Mouse (Mus musculus) cerebellum, adult 2 months (tissue): ENCODE measurements at regions not wholly inside any gene's neighbourhood (a gene's known extent, or its start where the extent isn't known, plus 50 kb on each side); places are given as distances from the start of the nearest gene placed in this dataset.

ENCODE experiments used
- DNase-seq, 2 experiments: peaks; one replicate each; pipeline ENCODE4 v3.0.0; 2021
- H3K27ac ChIP-seq: fragments of 200-500 bp; 2 replicates; pipeline ENCODE4 v1.5.1; 2012; ENCODE audit warnings: low read length, control low read depth, inconsistent platforms; ENCODE audit not compliant: insufficient read depth
- H3K27me3 ChIP-seq: fragments of 200-500 bp; 2 replicates; pipeline ENCODE4 v1.6.1; 2012; ENCODE audit warnings: inconsistent platforms, mild to moderate bottlenecking, low read length, moderate library complexity; ENCODE audit not compliant: control insufficient read depth, insufficient read depth
- H3K4me1 ChIP-seq: fragments of 200-500 bp; 2 replicates; pipeline ENCODE4 v1.6.1; 2011; ENCODE audit warnings: low read length; ENCODE audit not compliant: control insufficient read depth, insufficient read depth
- H3K4me3 ChIP-seq: fragments of 200-500 bp; replicated peaks from 2 replicates; pipeline ENCODE3; 2011; ENCODE audit warnings: mild to moderate bottlenecking, low read depth, low read length, control low read depth; ENCODE audit not compliant: insufficient read depth
- CTCF ChIP-seq: fragments of 200-500 bp; IDR thresholded peaks from 2 replicates; pipeline ENCODE4 v1.5.1; 2011; ENCODE audit warnings: low read depth, mild to moderate bottlenecking, control low read depth, low read length, moderate library complexity, borderline replicate concordance; ENCODE audit not compliant: insufficient read depth
- POLR2A ChIP-seq: fragments of 200-500 bp; IDR thresholded peaks from 2 replicates; pipeline ENCODE4 v1.6.1; 2011; ENCODE audit warnings: low read length, control low read depth, borderline replicate concordance; ENCODE audit not compliant: insufficient read depth
- WGBS: fragments of 180-500 bp; shearing (Covaris S2); methylation state at CpG from one replicate; pipeline ENCODE4 v1.1.7; 2018; 5-methylcytosine and 5-hydroxymethylcytosine counted together

- TF ChIP-seq POLR2A = no peak
- no peak for TF ChIP-seq CTCF
- no peaks in the 10 kb centered on the region for H3K27me3 ChIP-seq
- WGBS = 86% methylated on average over 4 of the region's 4 CpGs
Observed at GRCm38 (mm10) chr2:169237856-169238255, 282.5 kb upstream of the Zfp64 start.

GRCm38 (mm10) chr2:169237321-169237720 lies 281.9 kb upstream of the Zfp64 start:
- Histone ChIP-seq H3K4me1 (no peaks in the 10 kb centered on the region), H3K27ac (no peak overlapping the region), H3K4me3 (no peak overlapping the region), H3K27me3 (no peaks in the 10 kb centered on the region)
- TF ChIP-seq CTCF (no peak), POLR2A (no peak)
- no peak for DNase-seq
- WGBS = 93% methylated on average over 9 of the region's 9 CpGs

More at GRCm38 (mm10) chr2:169237856-169238255, 282.5 kb upstream of the Zfp64 start:
- Histone ChIP-seq H3K27ac (no peak overlapping the region), H3K4me1 (no peaks in the 10 kb centered on the region), H3K4me3 (no peak overlapping the region)
- no peak for DNase-seq

DNA sequence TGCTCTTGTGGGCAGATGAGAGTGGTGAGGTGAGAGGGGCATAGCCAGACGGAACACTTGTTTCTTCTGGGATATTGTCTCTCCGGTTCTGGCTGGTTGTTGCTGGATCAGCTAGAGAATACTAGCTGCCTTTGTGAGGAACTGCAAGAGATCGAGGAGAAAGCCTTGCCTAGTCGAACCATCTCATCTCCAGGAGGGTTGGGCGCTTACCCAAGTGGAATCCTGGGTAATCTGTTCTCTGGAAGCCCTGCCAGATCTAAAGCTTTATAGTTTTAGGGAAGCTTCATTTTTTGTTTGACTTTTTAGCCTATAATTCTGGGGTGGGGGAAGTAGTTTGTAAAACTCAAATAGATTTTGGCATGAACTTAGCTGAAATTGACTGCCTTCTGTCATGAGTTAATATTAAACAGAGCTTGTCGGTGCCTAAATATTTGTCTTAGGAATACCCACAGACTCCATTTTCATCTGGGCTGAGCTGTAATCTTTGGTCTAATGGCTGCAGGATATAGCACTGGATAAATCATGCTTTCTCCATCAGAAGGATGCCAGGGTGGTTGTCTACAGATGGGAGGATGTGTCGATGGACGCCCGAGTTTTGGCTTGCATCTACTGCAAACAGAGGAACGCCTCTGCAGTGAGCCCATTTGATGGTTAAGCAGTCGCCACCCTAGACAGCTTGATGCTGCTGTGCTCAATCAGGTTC lies 279.1 kb upstream of the Zfp64 start:
- 57% methylated on average over 11 of the region's 11 CpGs for WGBS
- no peak for TF ChIP-seq CTCF
- no peak for TF ChIP-seq POLR2A
- no peaks in the 10 kb centered on the region for H3K27me3 ChIP-seq
- no peaks in the 10 kb centered on the region for H3K4me1 ChIP-seq
- H3K4me3 ChIP-seq = no peak overlapping the region
- DNase-seq = no peak
- no peak overlapping the region for H3K27ac ChIP-seq

DNA sequence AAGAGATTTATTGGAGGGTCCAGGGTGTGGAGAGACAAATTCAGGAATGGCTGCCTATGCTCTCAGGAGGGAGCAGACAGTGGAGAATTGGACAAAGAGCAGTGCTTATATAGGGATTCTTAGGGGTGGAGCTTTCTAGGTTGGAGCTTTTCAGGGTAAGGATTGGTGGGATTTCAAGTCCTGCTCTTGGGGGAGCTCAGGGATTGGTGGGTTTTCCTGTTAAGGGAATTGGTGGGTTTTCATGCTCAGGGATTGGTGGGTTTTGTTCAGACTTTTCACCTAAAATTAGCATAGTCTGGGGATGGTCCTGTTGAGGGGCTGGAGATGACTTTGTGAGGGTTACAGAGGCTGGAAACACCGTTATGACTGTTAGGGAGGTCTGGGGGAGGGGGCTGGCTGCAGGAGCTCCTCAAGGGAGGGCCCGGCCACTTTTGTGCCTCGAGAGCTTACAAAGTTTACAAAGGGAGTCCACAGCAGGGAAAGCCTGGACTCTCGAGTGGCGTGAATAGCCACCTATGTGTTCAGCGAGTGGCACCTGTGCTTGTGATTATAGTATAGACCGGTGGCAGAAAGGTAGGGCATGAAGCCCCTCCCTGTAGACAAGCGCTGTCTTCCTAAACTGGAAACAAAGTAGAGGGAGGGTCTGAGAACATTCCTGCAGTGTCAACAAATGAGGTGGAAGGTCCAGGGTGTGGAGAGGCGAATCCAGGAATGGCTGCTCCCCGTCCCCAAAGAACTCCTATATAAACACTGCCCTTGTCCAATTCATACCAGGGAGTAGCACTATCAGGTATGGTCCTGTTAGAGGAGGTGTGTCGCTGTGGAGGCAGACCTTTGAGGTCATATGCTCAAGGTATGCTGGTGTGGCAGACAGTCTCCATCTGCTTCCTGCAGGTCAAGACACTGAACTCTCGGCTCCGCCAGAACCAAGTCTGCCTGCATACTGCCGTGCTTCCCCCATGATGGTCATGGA lies 278.1 kb upstream of the Zfp64 start:
- Histone ChIP-seq H3K27me3 (no peaks in the 10 kb centered on the region), H3K4me3 (no peak overlapping the region), H3K4me1 (no peaks in the 10 kb centered on the region), H3K27ac (no peak overlapping the region)
- TF ChIP-seq POLR2A (no peak), CTCF (no peak)
- DNase-seq = no peak
- WGBS = 84% methylated on average over 14 of the region's 14 CpGs

GRCm38 (mm10) chr2:169222264-169222663 lies 266.9 kb upstream of the Zfp64 start:
- H3K4me1 ChIP-seq = no peaks in the 10 kb centered on the region
- no peak overlapping the region for H3K4me3 ChIP-seq
- no peaks in the 10 kb centered on the region for H3K27me3 ChIP-seq
- no peak overlapping the region for H3K27ac ChIP-seq
- DNase-seq = no peak
- TF ChIP-seq CTCF (no peak), POLR2A (no peak)
- 60% methylated on average over 8 of the region's 8 CpGs for WGBS

- WGBS = 34% methylated on average over 7 of the region's 7 CpGs
- no peaks in the 10 kb centered on the region for H3K27me3 ChIP-seq
- no peak for DNase-seq
Observed at GRCm38 (mm10) chr2:169221141-169221540, 265.8 kb upstream of the Zfp64 start.

GRCm38 (mm10) chr2:169215546-169216043 lies 260.2 kb upstream of the Zfp64 start:
- whole genome bisulfite sequencing = 17% methylated on average over 18 of the region's 18 CpGs
- Histone ChIP-seq H3K4me1 (no peaks in the 10 kb centered on the region), H3K4me3 (no peak overlapping the region), H3K27me3 (no peaks in the 10 kb centered on the region), H3K27ac (no peak overlapping the region)
- DNase-seq = no peak
- no peak for TF ChIP-seq CTCF
- no peak for TF ChIP-seq POLR2A

More at GRCm38 (mm10) chr2:169221141-169221540, 265.8 kb upstream of the Zfp64 start:
- no peaks in the 10 kb centered on the region for H3K4me1 ChIP-seq
- H3K27ac ChIP-seq = no peak overlapping the region
- TF ChIP-seq POLR2A (no peak), CTCF (no peak)
- H3K4me3 ChIP-seq = no peak overlapping the region

DNA sequence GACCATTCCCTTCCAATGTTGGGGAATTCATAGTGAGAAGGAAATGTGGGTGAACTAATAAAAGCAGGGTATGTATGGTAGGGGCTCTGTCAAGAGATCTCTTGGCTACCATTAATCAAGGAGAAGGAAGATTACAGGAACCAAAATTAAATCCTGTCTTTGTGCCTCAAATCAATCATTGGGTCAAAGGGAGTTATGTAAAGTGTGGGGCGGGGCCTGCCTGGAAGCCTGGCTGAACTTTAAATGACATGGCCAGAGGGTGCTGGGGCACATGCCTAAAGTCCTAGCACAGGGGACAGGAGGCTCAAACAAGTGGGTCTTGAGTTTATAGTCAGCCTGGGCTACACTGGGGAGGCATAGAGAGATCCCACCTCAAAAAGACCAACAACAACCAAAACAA lies 259.0 kb upstream of the Zfp64 start:
- Histone ChIP-seq H3K4me1 (no peaks in the 10 kb centered on the region), H3K27me3 (no peaks in the 10 kb centered on the region), H3K27ac (no peak overlapping the region), H3K4me3 (no peak overlapping the region)
- WGBS = 100% methylated on average over 1 of the region's 1 CpGs
- no peak for DNase-seq
- TF ChIP-seq CTCF (no peak), POLR2A (no peak)
